Mouse (Mus musculus) stomach, embryonic 14.5 days (tissue): ENCODE measurements at regions not wholly inside any gene's neighbourhood (a gene's known extent, or its start where the extent isn't known, plus 50 kb on each side); places are given as distances from the start of the nearest gene placed in this dataset.

Source experiments
- ATAC-seq: fragments of 200-750 bp; cut with Nextera tagmentation; 2 replicates; pipeline ENCODE4 v1.8.0; 2017; ENCODE audit warnings: low read depth, moderate TSS enrichment; ENCODE audit not compliant: insufficient number of reproducible peaks, insufficient read depth, low FRiP score
- H3K27ac ChIP-seq: fragments of 300-500 bp; sonication (generic); 2 replicates; pipeline ENCODE4 v1.5.1; 2014; ENCODE audit warnings: mild to moderate bottlenecking, low read length, moderate library complexity, mixed read lengths
- H3K27me3 ChIP-seq: fragments of 300-500 bp; sonication (generic); 2 replicates; pipeline ENCODE4 v1.6.1; 2014; ENCODE audit warnings: low read length, control low read depth, mixed read lengths; ENCODE audit not compliant: control insufficient read depth, insufficient read depth
- H3K36me3 ChIP-seq: fragments of 300-500 bp; sonication (generic); 2 replicates; pipeline ENCODE4 v1.6.1; 2014; ENCODE audit warnings: mild to moderate bottlenecking, control low read depth, low read length, moderate library complexity, mixed read lengths; ENCODE audit not compliant: control insufficient read depth, insufficient read depth
- H3K4me1 ChIP-seq: fragments of 300-500 bp; sonication (generic); 2 replicates; pipeline ENCODE4 v1.6.1; 2014; ENCODE audit warnings: low read length, control low read depth, mixed read lengths; ENCODE audit not compliant: control insufficient read depth, insufficient read depth
- H3K4me2 ChIP-seq: fragments of 300-500 bp; sonication (generic); replicated peaks from 2 replicates; pipeline ENCODE4 v1.6.1; 2014; ENCODE audit warnings: low read depth, low read length, control low read depth
- H3K4me3 ChIP-seq: fragments of 300-500 bp; sonication (generic); 2 replicates; pipeline ENCODE4 v1.5.1; 2014; ENCODE audit warnings: low read depth, low read length, control low read depth
- H3K9ac ChIP-seq: fragments of 300-500 bp; sonication (generic); replicated peaks from 2 replicates; pipeline ENCODE4 v1.6.1; 2014; ENCODE audit warnings: low read depth, mild to moderate bottlenecking, control low read depth, low read length, moderate library complexity, mixed read lengths
- H3K9me3 ChIP-seq: fragments of 300-500 bp; sonication (generic); 2 replicates; pipeline ENCODE4 v1.6.1; 2016; ENCODE audit warnings: low read depth, low read length, control low read depth; ENCODE audit not compliant: control insufficient read depth
- WGBS: fragments of 180-500 bp; shearing (Covaris S2); extraction: QIAGEN DNeasy Blood & Tissue Kit; methylation state at CpG from one replicate; pipeline ENCODE4 v1.1.7; 2014; 5-methylcytosine and 5-hydroxymethylcytosine counted together

GRCm38 (mm10) chr1:186552689-186553088 lies 153.1 kb downstream of the Tgfb2 start:
- H3K27me3 ChIP-seq = no peaks in the 10 kb centered on the region
- no peaks in the 10 kb centered on the region; the same call in 1 of the 2 replicates for H3K4me1 ChIP-seq
- H3K4me2 ChIP-seq = no peak overlapping the region
- no peak overlapping the region for H3K9ac ChIP-seq
- H3K27ac ChIP-seq = no peak overlapping the region
- H3K9me3 ChIP-seq = no peaks in the 10 kb centered on the region
- no peak for ATAC-seq
- WGBS = 83% methylated on average over 7 of the region's 7 CpGs
- no peak overlapping the region for H3K4me3 ChIP-seq
- H3K36me3 ChIP-seq = no peaks in the 10 kb centered on the region

DNA sequence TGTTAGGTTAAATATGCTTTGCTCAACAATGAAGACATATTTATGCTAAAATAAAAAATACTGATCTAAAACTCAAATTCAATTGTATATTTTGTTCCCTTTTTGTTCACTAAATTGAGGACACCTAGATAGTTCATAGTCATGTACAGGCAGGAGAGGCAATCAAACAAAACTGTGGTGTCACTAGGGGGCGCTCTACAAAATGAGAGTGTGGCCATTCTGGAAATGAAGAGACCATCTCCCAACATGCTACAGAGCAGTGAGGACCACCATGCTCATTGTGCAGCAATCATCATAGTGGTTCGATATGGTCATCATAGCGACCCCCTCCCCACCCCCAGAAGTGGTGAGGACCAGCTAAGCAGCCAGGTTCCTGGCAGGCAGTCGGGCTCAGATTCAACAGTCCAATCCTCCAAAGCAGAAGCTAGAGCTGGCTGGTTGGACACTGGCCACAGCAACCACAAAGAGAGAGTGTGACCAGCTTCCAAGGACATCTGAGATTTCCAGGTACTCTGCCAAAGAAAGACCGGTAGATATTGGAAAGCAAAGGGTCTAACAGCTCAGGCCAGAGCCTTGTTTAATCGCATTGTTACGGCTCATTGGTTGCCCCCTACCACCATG lies 155.4 kb downstream of the Tgfb2 start:
- Histone ChIP-seq H3K9ac (no peak overlapping the region), H3K27me3 (no peaks in the 10 kb centered on the region), H3K27ac (no peak overlapping the region), H3K4me2 (no peak overlapping the region), H3K9me3 (no peaks in the 10 kb centered on the region), H3K36me3 (no peaks in the 10 kb centered on the region), H3K4me1 (no peaks in the 10 kb centered on the region), H3K4me3 (no peak overlapping the region)
- WGBS = 86% methylated on average over 7 of the region's 7 CpGs
- no peak for ATAC-seq

DNA sequence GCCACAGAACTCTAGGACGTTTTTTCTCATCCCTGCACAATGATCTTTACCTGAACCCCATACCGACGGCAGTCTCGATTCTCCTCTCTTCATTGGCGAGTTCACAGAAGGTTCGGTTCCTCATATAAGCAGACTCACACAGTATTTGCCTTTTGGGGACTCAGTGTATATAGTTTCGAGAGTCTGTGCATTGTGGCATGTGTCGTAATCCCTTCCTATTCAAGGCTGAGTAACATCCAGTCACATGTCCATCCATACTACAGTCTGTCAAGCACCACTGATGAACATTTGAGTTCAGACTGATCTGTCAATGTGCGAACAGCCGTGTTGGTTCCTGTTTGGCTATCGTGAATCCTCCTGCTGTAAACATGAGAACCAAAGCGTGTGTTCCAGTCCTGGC lies 156.6 kb downstream of the Tgfb2 start:
- Histone ChIP-seq H3K36me3 (no peaks in the 10 kb centered on the region), H3K27me3 (no peaks in the 10 kb centered on the region), H3K9ac (no peak overlapping the region), H3K4me1 (no peaks in the 10 kb centered on the region), H3K4me3 (no peak overlapping the region), H3K27ac (no peak overlapping the region), H3K4me2 (no peak overlapping the region), H3K9me3 (no peaks in the 10 kb centered on the region)
- ATAC-seq = no peak
- 89% methylated on average over 12 of the region's 12 CpGs for WGBS

GRCm38 (mm10) chr1:186546386-186547185 lies 159.2 kb downstream of the Tgfb2 start:
- Histone ChIP-seq H3K27me3 (no peaks in the 10 kb centered on the region), H3K9me3 (no peaks in the 10 kb centered on the region), H3K4me3 (no peak overlapping the region), H3K4me2 (no peak overlapping the region), H3K4me1 (no peaks in the 10 kb centered on the region), H3K36me3 (no peaks in the 10 kb centered on the region), H3K9ac (no peak overlapping the region), H3K27ac (no peak overlapping the region)
- 71% methylated on average over 22 of the region's 22 CpGs for WGBS
- ATAC-seq = no peak

GRCm38 (mm10) chr1:186540070-186540469 lies 165.7 kb downstream of the Tgfb2 start:
- no peak overlapping the region for H3K4me2 ChIP-seq
- no peak for ATAC-seq
- H3K4me3 ChIP-seq = no peak overlapping the region
- H3K9ac ChIP-seq = no peak overlapping the region
- H3K9me3 ChIP-seq = no peaks in the 10 kb centered on the region
- no peaks in the 10 kb centered on the region for H3K27me3 ChIP-seq
- H3K4me1 ChIP-seq = peaks cover under 1% of the 10 kb centered on the region; the same call in 1 of the 2 replicates
- no peak overlapping the region for H3K27ac ChIP-seq
- no peaks in the 10 kb centered on the region for H3K36me3 ChIP-seq
- 68% methylated on average over 2 of the region's 2 CpGs for WGBS

- H3K9me3 ChIP-seq = no peaks in the 10 kb centered on the region
- H3K4me3 ChIP-seq = no peak overlapping the region
- H3K4me1 ChIP-seq = peaks cover 5% of the 10 kb centered on the region; the same call in 1 of the 2 replicates
- no peaks in the 10 kb centered on the region for H3K36me3 ChIP-seq
- no peak for ATAC-seq
- 77% methylated on average over 3 of the region's 3 CpGs for WGBS
- H3K4me2 ChIP-seq = no peak overlapping the region
- no peak overlapping the region for H3K27ac ChIP-seq
- no peaks in the 10 kb centered on the region for H3K27me3 ChIP-seq
- no peak overlapping the region for H3K9ac ChIP-seq
Observed at GRCm38 (mm10) chr1:186538233-186538632, 167.6 kb downstream of the Tgfb2 start.

DNA sequence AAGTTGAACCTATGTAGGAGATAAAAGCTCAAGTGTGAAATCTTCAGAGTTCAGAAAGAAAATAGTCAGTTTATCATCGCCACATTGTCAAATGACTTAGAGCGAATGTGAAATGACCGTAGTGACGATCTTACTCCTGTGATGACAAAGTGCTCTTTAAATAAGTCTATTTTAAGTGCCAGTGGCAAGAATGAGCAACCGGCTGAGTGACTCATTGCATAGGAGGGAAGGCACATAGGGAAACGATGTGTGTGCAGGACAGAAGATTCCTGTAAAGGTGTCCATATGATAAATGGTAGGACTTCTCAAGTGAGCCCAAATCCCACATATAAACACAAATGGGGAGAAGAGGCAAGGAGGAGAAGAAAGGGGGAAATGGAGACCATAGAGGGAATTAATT lies 189.8 kb downstream of the Tgfb2 start:
- no peak overlapping the region for H3K27ac ChIP-seq
- no peaks in the 10 kb centered on the region for H3K4me1 ChIP-seq
- 68% methylated on average over 6 of the region's 6 CpGs for WGBS
- no peak for ATAC-seq
- no peaks in the 10 kb centered on the region for H3K36me3 ChIP-seq
- no peaks in the 10 kb centered on the region for H3K27me3 ChIP-seq
- H3K4me2 ChIP-seq = no peak overlapping the region
- H3K9ac ChIP-seq = no peak overlapping the region
- H3K9me3 ChIP-seq = no peaks in the 10 kb centered on the region
- no peak overlapping the region for H3K4me3 ChIP-seq

DNA sequence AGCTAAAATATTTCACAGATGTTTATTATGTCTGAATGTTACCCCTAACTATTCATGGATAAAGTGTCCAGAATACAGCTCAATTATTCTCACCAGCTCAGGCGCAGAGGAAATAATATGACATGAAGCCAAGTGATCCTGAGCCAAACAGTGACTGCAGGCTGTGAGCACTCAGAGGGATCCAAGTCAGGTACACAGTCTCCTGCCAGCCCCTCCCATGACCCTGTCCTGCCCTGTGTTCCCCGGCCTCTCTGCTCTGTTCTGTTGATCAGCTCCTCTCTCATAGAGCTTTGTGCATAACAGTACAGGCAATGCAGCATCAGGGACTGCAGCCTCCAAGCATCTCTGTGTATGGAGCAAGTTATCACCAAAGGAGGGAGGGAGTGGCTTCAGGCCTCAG lies 190.7 kb downstream of the Tgfb2 start:
- no peak overlapping the region for H3K4me2 ChIP-seq
- WGBS = 40% methylated on average over 2 of the region's 2 CpGs
- ATAC-seq = no peak

More for the DNA sequence above, 190.7 kb downstream of the Tgfb2 start:
- Histone ChIP-seq H3K4me1 (no peaks in the 10 kb centered on the region), H3K9ac (no peak overlapping the region), H3K27me3 (no peaks in the 10 kb centered on the region), H3K9me3 (no peaks in the 10 kb centered on the region), H3K27ac (no peak overlapping the region), H3K4me3 (no peak overlapping the region), H3K36me3 (no peaks in the 10 kb centered on the region)
